Mouse (Mus musculus) hindbrain, embryonic 15.5 days (tissue): ENCODE results near the gene L1cam. TPM values are rescaled to one million over a fixed set of nuclear protein-coding genes. Genes with fewer than 3 reads are reported as not detected.
A peak's percentile ranks its signal among the peaks of the same experiment; 100 is the strongest.

Source experiments
- ATAC-seq: fragments of 200-750 bp; cut with Nextera tagmentation; 2 replicates; pipeline ENCODE4 v1.8.0; 2017; ENCODE audit warnings: low read depth, moderate number of reproducible peaks, moderate TSS enrichment; ENCODE audit not compliant: low FRiP score
- H3K27ac ChIP-seq: fragments of 300-500 bp; sonication (generic); replicated peaks from 2 replicates; pipeline ENCODE4 v1.5.1; 2015; ENCODE audit warnings: mild to moderate bottlenecking, inconsistent platforms
- H3K27me3 ChIP-seq: fragments of 300-500 bp; sonication (generic); 2 replicates; pipeline ENCODE4 v1.6.1; 2015; ENCODE audit warnings: control low read depth, inconsistent platforms
- H3K36me3 ChIP-seq: fragments of 300-500 bp; sonication (generic); 2 replicates; pipeline ENCODE4 v1.6.1; 2015; ENCODE audit warnings: control low read depth, inconsistent platforms
- H3K4me1 ChIP-seq: fragments of 300-500 bp; sonication (generic); replicated peaks from 2 replicates; pipeline ENCODE4 v1.6.1; 2015; ENCODE audit warnings: control low read depth, inconsistent platforms
- H3K4me2 ChIP-seq: fragments of 300-500 bp; sonication (generic); 2 replicates; pipeline ENCODE4 v1.6.1; 2015; ENCODE audit warnings: moderate library complexity, mild to moderate bottlenecking, inconsistent platforms
- H3K4me3 ChIP-seq: fragments of 300-500 bp; sonication (generic); 2 replicates; pipeline ENCODE4 v1.5.1; 2015; ENCODE audit warnings: mild to moderate bottlenecking, inconsistent platforms
- H3K9ac ChIP-seq: fragments of 300-500 bp; sonication (generic); 2 replicates; pipeline ENCODE4 v1.6.1; 2015; ENCODE audit warnings: inconsistent platforms
- H3K9me3 ChIP-seq: fragments of 300-500 bp; sonication (generic); 2 replicates; pipeline ENCODE4 v1.6.1; 2016; ENCODE audit warnings: control low read depth, inconsistent platforms
- WGBS: fragments of 180-500 bp; shearing (Covaris S2); methylation state at CpG from one replicate; pipeline ENCODE4 v1.1.7; 2015; 5-methylcytosine and 5-hydroxymethylcytosine counted together
- polyA plus RNA-seq: library from polyadenylated mRNA; unstranded; fragments of >200 nt; fragmentation: Nextera tagmentation; extraction: Ambion mirVana; gene quantifications from 2 replicates; pipeline ENCODE4 v1.2.1, GENCODE M21; 2015

The L1cam gene
- 85.5 and 126 TPM in 2 replicates for polyA plus RNA-seq

DNA sequence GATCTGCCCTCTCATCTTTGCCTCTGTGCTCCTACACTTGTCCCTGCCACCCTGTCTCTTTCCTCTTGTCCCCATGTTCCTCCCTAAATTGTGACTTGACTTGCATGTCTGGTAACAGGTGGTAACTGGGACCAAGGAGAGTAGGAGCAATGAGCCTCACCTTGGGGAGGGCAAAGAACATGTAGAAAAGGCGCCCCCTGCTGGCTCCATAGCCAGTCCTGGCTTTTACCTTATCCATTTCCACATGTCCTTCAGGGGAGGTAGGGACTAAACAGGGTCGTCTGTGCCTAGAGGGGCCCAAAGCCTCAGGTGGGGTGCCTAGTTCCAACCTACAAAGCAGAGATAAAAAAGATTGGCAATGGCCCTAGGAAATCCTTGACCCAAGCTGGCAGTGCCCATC is at the start of gene L1cam:
Gene L1cam, minus strand, starts transcription at position 387 of the 400 bp plus-strand sequence.
- Histone ChIP-seq H3K27ac (no peak within 1 kb of the TSS), H3K36me3 (no peaks in the 10 kb centered on the region), H3K4me2 (no peak within 1 kb of the TSS), H3K4me1 (no peaks in the 10 kb centered on the region), H3K27me3 (no peaks in the 10 kb centered on the region), H3K4me3 (no peak within 1 kb of the TSS), H3K9me3 (no peaks in the 10 kb centered on the region), H3K9ac (no peak within 1 kb of the TSS)
- ATAC-seq = no peak
- 22% methylated on average over 2 of the region's 2 CpGs for WGBS

DNA sequence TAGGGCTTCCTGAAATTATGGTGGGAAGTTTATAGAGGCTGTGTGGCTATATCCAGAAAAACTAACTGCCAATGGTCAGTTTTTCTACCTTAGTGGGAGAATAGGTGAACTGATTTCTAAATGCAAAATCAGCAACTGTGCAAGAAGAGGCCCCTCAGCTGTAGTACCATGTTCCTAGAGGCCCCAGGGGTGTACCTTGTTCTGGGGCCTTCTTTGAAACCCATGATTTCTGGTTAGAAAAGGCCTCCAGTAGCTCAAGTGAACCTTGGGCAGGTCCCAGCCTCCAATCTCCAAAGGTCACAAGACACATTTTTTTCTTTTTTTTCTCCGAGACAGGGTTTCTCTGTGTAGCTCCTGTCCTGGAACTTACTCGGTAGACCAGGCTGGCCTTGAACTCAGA is 46.4 kb upstream of the L1cam start:
- Histone ChIP-seq H3K4me1 (no peaks in the 10 kb centered on the region), H3K9ac (no peak overlapping the region), H3K27ac (no peak overlapping the region), H3K36me3 (peaks cover 42% of the 10 kb centered on the region), H3K4me3 (no peak overlapping the region), H3K4me2 (no peak overlapping the region), H3K27me3 (no peaks in the 10 kb centered on the region), H3K9me3 (no peaks in the 10 kb centered on the region)
- ATAC-seq = no peak
- 94% methylated on average over 2 of the region's 2 CpGs for WGBS

DNA sequence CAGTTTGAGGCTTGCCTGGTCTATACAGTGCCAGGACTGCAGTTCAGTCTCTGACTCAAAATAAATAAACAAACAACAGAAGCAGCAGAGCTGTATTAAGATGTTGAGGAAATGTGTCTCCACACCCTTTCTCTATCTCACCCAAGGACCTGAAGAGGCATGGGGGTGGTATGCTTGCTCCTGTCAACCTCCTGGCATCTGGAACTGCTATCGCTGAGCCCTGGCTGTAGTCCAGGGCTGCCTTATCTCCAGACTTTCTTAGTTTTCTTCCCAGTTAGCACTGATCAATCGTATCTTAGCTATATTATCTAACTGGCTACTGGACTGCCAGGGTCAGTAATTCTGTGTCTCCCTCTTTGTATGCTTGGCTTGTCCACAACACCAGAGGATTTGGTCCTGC is 46.0 kb upstream of the L1cam start:
- no peak for ATAC-seq
- no peak overlapping the region for H3K9ac ChIP-seq
- no peaks in the 10 kb centered on the region for H3K4me1 ChIP-seq
- no peak overlapping the region for H3K4me2 ChIP-seq
- no peaks in the 10 kb centered on the region for H3K27me3 ChIP-seq
- H3K36me3 ChIP-seq = peaks cover 38% of the 10 kb centered on the region
- H3K9me3 ChIP-seq = no peaks in the 10 kb centered on the region
- no peak overlapping the region for H3K27ac ChIP-seq
- H3K4me3 ChIP-seq = no peak overlapping the region
- WGBS = 95% methylated on average over 2 of the region's 2 CpGs

DNA sequence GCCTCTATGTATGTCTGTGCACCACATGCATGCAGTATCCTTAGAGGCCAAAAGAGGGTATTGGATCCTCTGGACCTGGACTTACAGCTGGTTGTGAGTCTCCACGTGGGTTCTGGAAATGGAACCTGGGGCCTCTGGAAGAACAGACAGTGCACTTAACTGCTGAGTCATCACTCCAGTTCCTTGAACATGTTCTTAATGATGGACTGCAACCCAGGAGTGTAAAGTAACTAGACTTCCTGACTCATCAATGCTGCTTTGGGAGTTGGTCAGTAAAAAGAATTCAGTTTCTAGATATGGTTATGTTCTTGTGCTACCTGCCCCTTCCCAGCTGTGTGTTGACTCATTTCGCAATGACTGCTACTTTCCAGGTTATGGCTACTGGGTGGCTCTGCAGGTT is 36.0 kb upstream of the L1cam start:
- Histone ChIP-seq H3K4me3 (no peak overlapping the region), H3K9me3 (no peaks in the 10 kb centered on the region), H3K27ac (no peak overlapping the region), H3K27me3 (no peaks in the 10 kb centered on the region), H3K36me3 (no peaks in the 10 kb centered on the region), H3K4me1 (no peaks in the 10 kb centered on the region), H3K4me2 (no peak overlapping the region), H3K9ac (no peak overlapping the region)
- WGBS = 80% methylated on average over 2 of the region's 2 CpGs
- ATAC-seq = no peak

DNA sequence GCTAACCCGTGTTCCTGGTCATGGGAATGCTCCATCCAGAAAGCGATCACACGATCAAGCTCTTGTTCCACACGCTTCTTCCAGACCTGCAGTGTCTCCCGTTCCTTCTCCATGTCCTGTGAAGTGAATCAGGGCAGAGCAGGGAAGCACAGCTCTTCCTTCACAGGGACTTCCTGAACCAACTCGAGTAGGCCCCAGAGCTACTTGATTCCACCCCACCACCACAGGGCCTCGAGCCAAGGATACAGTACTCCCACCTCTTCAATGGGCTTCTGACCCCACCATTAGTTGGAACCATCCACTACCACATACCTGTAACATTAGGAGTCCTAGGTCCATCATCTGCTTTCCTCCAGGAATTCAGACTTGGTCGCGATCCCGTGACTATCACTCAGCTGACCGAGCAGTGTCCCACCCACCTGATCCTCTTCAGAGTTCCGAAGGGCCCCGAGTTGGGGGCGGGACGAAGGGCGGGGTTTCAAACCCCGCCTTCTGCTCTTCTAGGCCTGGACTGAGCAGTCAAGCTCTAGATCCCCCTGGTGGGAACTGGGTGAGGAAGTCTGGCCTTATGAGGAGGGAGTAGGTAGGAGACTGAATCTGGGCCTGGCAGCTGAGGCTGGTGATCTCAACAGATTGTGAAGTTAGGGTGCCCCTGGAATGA is 34.6 kb upstream of the L1cam start, which contains the start of gene Renbp:
Gene Renbp, minus strand, starts transcription at position 449 of the 661 bp plus-strand sequence.
- H3K4me1 ChIP-seq = no peaks in the 10 kb centered on the region
- WGBS = 37% methylated on average over 17 of the region's 17 CpGs
- H3K9ac ChIP-seq = no peak within 1 kb of the TSS
- ATAC-seq = peak; percentile 42; the same call in 1 of the 2 replicates
- H3K4me3 ChIP-seq = peak within 1 kb of the TSS; percentile 14
- H3K36me3 ChIP-seq = no peaks in the 10 kb centered on the region
- H3K4me2 ChIP-seq = peak within 1 kb of the TSS; percentile 15; the same call in 1 of the 2 replicates
- H3K27me3 ChIP-seq = no peaks in the 10 kb centered on the region
- H3K27ac ChIP-seq = no peak within 1 kb of the TSS
- H3K9me3 ChIP-seq = no peaks in the 10 kb centered on the region

DNA sequence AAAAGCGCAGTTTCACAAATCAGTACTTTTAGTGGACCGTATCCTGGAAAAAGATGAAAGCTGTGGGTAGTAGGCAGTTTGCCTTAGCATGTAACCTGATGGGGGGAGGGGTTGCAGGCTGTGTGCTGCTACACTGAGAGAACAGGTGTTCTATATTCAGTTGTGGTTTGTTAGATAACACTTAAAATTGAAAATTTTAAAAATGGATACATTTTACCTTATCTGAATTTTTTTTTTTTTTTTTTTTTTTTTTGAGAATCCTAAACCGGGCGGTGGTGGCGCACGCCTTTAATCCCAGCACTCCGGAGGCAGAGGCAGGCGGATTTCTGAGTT is 26.6 kb upstream of the L1cam start:
- Histone ChIP-seq H3K36me3 (peaks cover 5% of the 10 kb centered on the region; the same call in 1 of the 2 replicates), H3K4me3 (peak overlapping the region; percentile 64), H3K27me3 (no peaks in the 10 kb centered on the region), H3K4me2 (peak overlapping the region; percentile 68), H3K4me1 (peaks cover 7% of the 10 kb centered on the region), H3K9me3 (no peaks in the 10 kb centered on the region), H3K27ac (peak overlapping the region; percentile 83), H3K9ac (peak overlapping the region; percentile 53)
- 70% methylated on average over 8 of the region's 8 CpGs for WGBS
- peak; percentile 10; the same call in 1 of the 2 replicates for ATAC-seq

DNA sequence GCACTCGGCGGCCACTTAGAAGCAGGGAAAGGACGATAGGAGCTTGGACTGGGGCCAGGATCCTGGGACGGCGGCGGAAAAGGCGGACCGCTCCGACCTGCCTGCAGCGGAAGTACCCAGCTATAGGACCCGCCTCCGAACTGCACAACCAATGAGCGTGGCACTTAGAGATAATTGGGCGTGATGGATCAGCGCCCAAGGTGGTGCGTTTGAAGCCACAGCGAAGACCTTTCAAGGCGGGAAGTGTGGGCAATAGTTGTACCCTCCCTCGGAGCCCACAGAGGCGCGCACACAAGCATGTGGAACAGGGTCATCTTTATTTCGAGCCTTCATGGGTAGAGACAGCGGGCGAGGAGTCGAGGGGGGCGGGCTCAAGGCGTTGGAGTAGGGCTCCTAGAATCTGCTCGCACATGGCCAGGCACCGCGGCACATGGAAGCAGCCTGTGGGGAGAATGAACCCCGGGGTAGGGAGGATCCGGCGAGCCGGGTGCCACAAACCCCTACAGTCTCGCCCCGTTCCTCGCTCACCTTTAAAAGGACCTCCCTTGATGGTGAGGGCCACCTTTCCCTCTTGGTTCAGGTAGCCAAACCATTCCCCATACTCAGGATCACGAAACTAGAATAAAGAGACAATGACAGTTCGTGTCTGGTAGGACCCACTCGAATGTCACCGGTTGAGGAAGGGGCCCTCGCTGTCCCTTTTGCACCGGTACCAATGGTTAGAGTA is 26.1 kb upstream of the L1cam start, which contains the start of the genes Arhgap4 and Naa10:
Gene Arhgap4, minus strand, starts transcription at position 48 of the 727 bp plus-strand sequence.
Gene Naa10, minus strand, starts transcription at position 122 of the 727 bp plus-strand sequence.
- peaks cover 7% of the 10 kb centered on the region for H3K4me1 ChIP-seq
- peak within 1 kb of the TSS; percentile 64 for H3K4me3 ChIP-seq
- no peaks in the 10 kb centered on the region for H3K27me3 ChIP-seq
- no peaks in the 10 kb centered on the region for H3K9me3 ChIP-seq
- H3K36me3 ChIP-seq = peaks cover 5% of the 10 kb centered on the region; the same call in 1 of the 2 replicates
- 12% methylated on average over 43 of the region's 43 CpGs for WGBS
- peak within 1 kb of the TSS; percentile 68 for H3K4me2 ChIP-seq
- peak within 1 kb of the TSS; percentile 63 for H3K9ac ChIP-seq
- ATAC-seq = peak; percentile 98
- H3K27ac ChIP-seq = peak within 1 kb of the TSS; percentile 83

DNA sequence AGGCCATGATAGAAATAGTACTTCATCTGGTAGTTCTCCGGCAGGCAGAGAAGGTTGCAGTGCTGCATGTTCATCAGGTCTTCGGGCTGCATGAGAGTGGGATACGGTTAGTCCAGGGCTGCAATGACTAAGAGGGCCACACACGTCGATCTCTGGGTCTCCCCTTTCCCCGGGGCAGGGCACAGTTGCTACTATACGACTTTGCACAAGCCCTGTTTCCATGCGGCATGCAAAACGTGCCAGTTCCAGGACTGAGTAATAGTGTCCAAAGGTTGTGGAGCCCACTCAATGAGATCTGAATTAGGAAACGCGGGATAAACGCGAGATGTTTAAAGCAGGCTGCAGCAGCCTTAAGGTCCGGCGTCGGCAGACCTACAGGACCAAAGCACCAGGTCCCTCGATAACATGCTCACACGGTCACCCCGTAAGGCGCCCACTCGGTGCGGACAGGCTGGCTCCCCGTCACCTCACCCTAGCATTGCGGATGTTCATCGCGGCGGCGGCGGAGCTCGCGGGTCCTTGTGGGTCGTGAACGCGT is 25.4 kb upstream of the L1cam start:
- H3K4me1 ChIP-seq = peaks cover 7% of the 10 kb centered on the region
- H3K9ac ChIP-seq = peak overlapping the region; percentile 63
- H3K4me3 ChIP-seq = peak overlapping the region; percentile 64
- H3K9me3 ChIP-seq = no peaks in the 10 kb centered on the region
- 14% methylated on average over 34 of the region's 34 CpGs for whole genome bisulfite sequencing
- H3K27ac ChIP-seq = peak overlapping the region; percentile 83
- peak overlapping the region; percentile 68 for H3K4me2 ChIP-seq
- no peak; the same call in 1 of the 2 replicates for ATAC-seq
- peaks cover 5% of the 10 kb centered on the region; the same call in 1 of the 2 replicates for H3K36me3 ChIP-seq
- no peaks in the 10 kb centered on the region for H3K27me3 ChIP-seq

DNA sequence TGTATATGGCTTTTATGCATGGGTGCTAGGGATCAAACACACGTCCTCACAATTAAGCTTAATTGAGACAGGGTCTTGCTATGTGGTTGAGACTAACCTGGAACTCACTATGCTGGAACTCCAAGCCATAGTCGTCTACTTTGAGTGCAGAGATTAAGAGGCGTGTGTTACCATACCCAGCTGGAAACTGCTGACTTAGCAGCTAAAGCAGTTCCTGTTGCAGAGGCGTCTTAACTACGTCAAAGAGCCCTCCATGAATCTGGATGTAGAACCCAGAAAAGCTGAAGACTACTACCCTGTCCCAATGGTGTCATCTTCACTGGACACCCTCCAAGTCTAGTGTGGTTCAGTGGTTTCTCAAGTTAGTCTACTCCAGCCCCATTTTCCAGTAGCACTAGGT is 22.7 kb upstream of the L1cam start:
- no peak overlapping the region for H3K4me2 ChIP-seq
- H3K9ac ChIP-seq = no peak overlapping the region
- H3K27ac ChIP-seq = no peak overlapping the region
- H3K36me3 ChIP-seq = peaks cover 5% of the 10 kb centered on the region; the same call in 1 of the 2 replicates
- no peaks in the 10 kb centered on the region for H3K9me3 ChIP-seq
- no peak for ATAC-seq
- H3K4me3 ChIP-seq = no peak overlapping the region
- H3K4me1 ChIP-seq = peaks cover 9% of the 10 kb centered on the region
- no peaks in the 10 kb centered on the region for H3K27me3 ChIP-seq
- WGBS = 86% methylated on average over 5 of the region's 5 CpGs

DNA sequence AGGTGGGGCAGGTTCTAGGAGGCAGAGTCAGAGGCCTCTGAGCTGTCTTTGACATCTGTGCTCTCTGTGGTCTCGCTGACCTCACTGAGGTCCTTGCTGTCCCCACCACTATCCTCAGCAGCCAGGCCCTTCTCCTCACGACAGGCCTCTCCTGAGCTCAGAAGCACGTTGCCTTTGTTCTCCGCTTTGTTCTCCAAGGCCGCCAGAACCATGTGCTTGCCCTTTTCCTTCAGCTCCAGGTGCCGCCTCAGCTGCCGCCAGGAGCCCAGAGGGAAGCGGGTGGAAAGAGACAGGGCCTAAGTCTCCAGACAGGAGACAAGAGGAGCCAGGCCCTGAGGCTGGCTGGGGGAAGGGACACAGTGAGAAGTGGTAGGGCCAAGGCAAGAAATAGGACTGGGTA is 21.0 kb upstream of the L1cam start:
- WGBS = 77% methylated on average over 8 of the region's 8 CpGs

DNA sequence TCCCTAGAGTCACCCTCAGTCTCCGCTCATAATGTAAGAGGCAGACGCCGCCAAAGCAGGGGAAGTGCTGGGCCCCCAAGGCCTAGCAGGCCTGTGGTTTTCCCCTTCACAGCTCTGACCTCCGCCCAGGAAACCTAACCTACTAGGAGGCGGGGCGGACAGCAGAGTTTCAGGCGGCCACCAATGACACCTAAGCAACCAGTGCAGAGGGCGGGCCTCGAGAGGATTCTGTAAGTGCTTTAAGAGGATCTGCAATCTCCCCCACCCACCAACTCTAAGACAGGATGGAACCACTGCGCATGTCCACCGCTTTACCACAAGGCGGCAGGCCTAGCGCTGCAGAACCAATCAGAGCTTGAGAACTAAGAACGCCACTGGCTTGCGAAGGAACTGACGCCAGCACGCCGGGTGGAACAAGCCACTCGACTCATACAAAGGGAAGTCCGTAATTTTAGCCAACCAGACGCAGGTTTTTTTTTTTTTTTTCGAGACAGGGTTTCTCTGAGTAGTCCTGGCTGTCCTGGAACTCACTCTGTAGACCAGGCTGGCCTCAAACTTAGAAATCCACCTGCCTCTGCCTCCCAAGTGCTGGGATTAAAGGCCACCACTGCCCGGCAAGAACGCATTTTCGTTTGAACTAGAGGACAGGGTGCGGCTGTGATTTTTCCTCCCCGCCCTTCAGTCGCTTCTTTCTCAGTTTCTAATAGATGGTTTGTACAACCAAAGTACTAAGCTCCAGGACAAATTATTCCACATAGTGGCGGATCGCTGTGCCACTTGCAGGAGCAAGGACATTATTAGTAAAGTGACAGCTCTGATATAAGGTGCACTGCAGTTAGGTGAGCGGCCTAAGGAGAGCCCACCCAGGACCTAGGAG is 19.2 kb upstream of the L1cam start:
- Histone ChIP-seq H3K4me2 (peak overlapping the region; percentile 50), H3K4me1 (peaks cover 2% of the 10 kb centered on the region; the same call in 1 of the 2 replicates), H3K4me3 (peak overlapping the region; percentile 27), H3K27me3 (no peaks in the 10 kb centered on the region), H3K36me3 (peaks cover 5% of the 10 kb centered on the region; the same call in 1 of the 2 replicates), H3K27ac (peak overlapping the region; percentile 78), H3K9me3 (no peaks in the 10 kb centered on the region), H3K9ac (peak overlapping the region; percentile 22; the same call in 1 of the 2 replicates)
- peak; percentile 98 for ATAC-seq
- 26% methylated on average over 31 of the region's 31 CpGs for WGBS

More for the DNA sequence above, 21.0 kb upstream of the L1cam start:
- Histone ChIP-seq H3K9ac (no peak overlapping the region), H3K4me2 (no peak overlapping the region), H3K27ac (no peak overlapping the region), H3K27me3 (no peaks in the 10 kb centered on the region), H3K9me3 (no peaks in the 10 kb centered on the region), H3K4me3 (no peak overlapping the region), H3K36me3 (peaks cover 5% of the 10 kb centered on the region; the same call in 1 of the 2 replicates), H3K4me1 (peaks cover 9% of the 10 kb centered on the region)
- ATAC-seq = no peak
